Mouse (Mus musculus) heart, embryonic 11.5 days (tissue): ENCODE results near the gene Asprv1. TPM values are rescaled to one million over a fixed set of nuclear protein-coding genes. Genes with fewer than 3 reads are reported as not detected.
A peak's percentile ranks its signal among the peaks of the same experiment; 100 is the strongest.

Source experiments
- ATAC-seq: fragments of 200-750 bp; cut with Nextera tagmentation; replicated peaks from 2 replicates; pipeline ENCODE4 v1.8.0; 2017; ENCODE audit warnings: moderate library complexity; ENCODE audit not compliant: insufficient number of reproducible peaks, low FRiP score, low TSS enrichment
- H3K27ac ChIP-seq: fragments of 300-500 bp; sonication (generic); 2 replicates; pipeline ENCODE4 v1.5.1; 2014; ENCODE audit warnings: mild to moderate bottlenecking, low read depth, low read length
- H3K27me3 ChIP-seq: fragments of 300-500 bp; sonication (generic); 2 replicates; pipeline ENCODE4 v1.6.1; 2014; ENCODE audit warnings: mild to moderate bottlenecking, low read length, mixed read lengths; ENCODE audit not compliant: control insufficient read depth, insufficient read depth
- H3K36me3 ChIP-seq: fragments of 300-500 bp; sonication (generic); 2 replicates; pipeline ENCODE4 v1.6.1; 2014; ENCODE audit warnings: mild to moderate bottlenecking, low read length, moderate library complexity, mixed read lengths; ENCODE audit not compliant: control insufficient read depth, insufficient read depth
- H3K4me1 ChIP-seq: fragments of 300-500 bp; sonication (generic); 2 replicates; pipeline ENCODE4 v1.6.1; 2014; ENCODE audit warnings: low read length; ENCODE audit not compliant: control insufficient read depth, insufficient read depth
- H3K4me2 ChIP-seq: fragments of 300-500 bp; sonication (generic); 2 replicates; pipeline ENCODE4 v1.6.1; 2014; ENCODE audit warnings: mild to moderate bottlenecking, moderate library complexity
- H3K4me3 ChIP-seq: fragments of 300-500 bp; sonication (generic); 2 replicates; pipeline ENCODE4 v1.5.1; 2014; ENCODE audit warnings: low read depth, low read length
- H3K9ac ChIP-seq: fragments of 300-500 bp; sonication (generic); 2 replicates; pipeline ENCODE4 v1.6.1; 2014; ENCODE audit warnings: mild to moderate bottlenecking, low read depth, low read length, moderate library complexity
- H3K9me3 ChIP-seq: fragments of 300-500 bp; sonication (generic); replicated peaks from 2 replicates; pipeline ENCODE4 v1.6.1; 2016; ENCODE audit warnings: low read length; ENCODE audit not compliant: control insufficient read depth
- WGBS: fragments of 180-500 bp; shearing (Covaris S2); extraction: QIAGEN DNeasy Blood & Tissue Kit; methylation state at CpG from one replicate; pipeline ENCODE4 v1.1.7; 2014; ENCODE audit not compliant: insufficient replicate concordance; 5-methylcytosine and 5-hydroxymethylcytosine counted together
- polyA plus RNA-seq: library from polyadenylated mRNA; unstranded; fragments of >200 nt; fragmentation: Nextera tagmentation; extraction: Ambion mirVana; gene quantifications from 2 replicates; pipeline ENCODE4 v1.2.1, GENCODE M21; 2014

Gene Asprv1
- polyA plus RNA-seq, 1 experiment from 2014 or later = not detected

DNA sequence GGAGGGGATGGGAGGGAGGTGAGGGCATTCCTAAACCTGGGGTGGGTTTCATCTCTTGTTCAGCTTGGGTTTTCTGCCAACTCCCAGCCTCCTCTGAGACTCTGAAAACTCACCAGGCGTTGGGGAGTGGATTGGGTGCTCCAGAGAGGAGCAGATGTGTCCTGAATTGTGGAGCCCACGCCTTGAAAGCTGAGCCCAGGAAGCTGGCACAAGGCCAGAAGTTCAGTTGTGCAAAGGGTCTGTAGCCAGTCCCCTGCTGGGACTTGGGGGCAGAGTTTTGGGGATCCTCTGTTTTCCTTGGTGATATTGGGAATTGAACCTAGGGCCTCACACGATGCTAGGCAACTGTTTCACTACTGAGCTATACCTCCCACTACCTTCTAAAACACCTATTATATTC is 2.2 kb downstream of the Asprv1 start:
- no peaks in the 10 kb centered on the region for H3K9me3 ChIP-seq
- no peaks in the 10 kb centered on the region for H3K4me1 ChIP-seq
- no peaks in the 10 kb centered on the region for H3K27me3 ChIP-seq
- H3K36me3 ChIP-seq = no peaks in the 10 kb centered on the region
- 66% methylated on average over 3 of the region's 3 CpGs for WGBS
- H3K4me2 ChIP-seq = no peak overlapping the region
- ATAC-seq = no peak
- no peak overlapping the region for H3K27ac ChIP-seq
- H3K9ac ChIP-seq = no peak overlapping the region
- no peak overlapping the region for H3K4me3 ChIP-seq

DNA sequence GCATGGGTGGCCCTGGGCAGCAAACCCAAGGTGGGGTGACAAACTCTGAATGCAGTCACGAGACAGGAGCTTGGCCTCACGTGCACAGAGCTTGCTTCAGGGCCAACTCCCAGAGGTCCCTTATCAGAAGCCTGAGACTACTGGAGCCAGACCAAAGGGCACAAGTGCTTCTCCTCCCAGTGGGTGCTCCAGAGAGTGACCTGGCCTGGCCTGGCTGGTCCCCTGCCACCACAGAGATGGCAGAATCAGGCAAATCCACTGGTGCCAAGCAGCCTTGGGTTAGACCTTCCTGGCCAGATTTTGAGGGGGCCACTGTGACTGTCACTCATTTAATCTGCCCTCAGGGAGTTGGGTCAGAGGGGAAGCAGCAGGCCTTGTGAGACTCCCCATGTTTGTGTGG is 8.5 kb downstream of the Asprv1 start:
- no peak overlapping the region for H3K4me2 ChIP-seq

DNA sequence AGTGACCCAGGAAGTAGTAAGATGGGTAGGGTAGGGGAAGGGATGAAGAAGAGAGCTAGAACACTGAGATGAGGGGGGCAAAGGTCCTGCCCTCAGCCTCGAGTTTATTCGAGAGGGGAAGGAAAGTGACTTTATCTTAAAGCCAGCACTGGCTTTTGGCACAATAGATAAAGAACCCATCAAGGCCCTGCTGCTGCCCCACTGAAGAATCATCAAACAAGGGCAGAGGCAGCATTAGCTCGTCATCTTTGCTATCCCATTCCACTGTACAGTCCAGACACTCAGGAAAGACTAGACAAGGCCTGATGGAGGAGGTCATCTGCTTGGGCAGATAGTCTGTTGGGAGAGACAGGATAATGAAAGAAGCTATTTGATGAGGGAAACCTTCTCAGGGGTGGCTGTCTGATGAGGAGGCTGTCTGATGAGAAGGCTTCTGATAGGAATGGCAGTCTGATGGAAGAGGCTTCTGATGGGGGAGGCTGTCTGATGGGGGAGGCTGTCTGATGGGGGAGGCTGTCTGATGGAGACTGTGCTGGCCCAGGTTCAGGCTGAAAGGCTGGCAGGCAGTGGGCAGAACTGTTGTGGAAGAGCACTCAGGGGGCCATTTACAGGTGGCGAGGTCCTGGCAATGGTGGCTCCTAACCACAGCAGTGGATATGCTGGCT is 9.3 kb downstream of the Asprv1 start:
- Histone ChIP-seq H3K9ac (no peak overlapping the region), H3K9me3 (no peaks in the 10 kb centered on the region), H3K4me2 (no peak overlapping the region), H3K36me3 (no peaks in the 10 kb centered on the region), H3K27ac (peak overlapping the region; percentile 15; the same call in 1 of the 2 replicates), H3K4me1 (no peaks in the 10 kb centered on the region), H3K27me3 (no peaks in the 10 kb centered on the region), H3K4me3 (no peak overlapping the region)
- WGBS = 43% methylated on average over 4 of the region's 4 CpGs
- ATAC-seq = no peak; the same call in 1 of the 2 replicates

More for the DNA sequence above, 8.5 kb downstream of the Asprv1 start:
- WGBS = 35% methylated on average over 2 of the region's 2 CpGs
- Histone ChIP-seq H3K36me3 (no peaks in the 10 kb centered on the region), H3K27ac (0 out of 2 replicates have a peak overlapping the region, but pooled peaks have one; percentile 29), H3K9ac (no peak overlapping the region; the same call in 1 of the 2 replicates), H3K27me3 (no peaks in the 10 kb centered on the region), H3K9me3 (no peaks in the 10 kb centered on the region), H3K4me3 (no peak overlapping the region), H3K4me1 (no peaks in the 10 kb centered on the region)
- peak; percentile 70 for ATAC-seq

DNA sequence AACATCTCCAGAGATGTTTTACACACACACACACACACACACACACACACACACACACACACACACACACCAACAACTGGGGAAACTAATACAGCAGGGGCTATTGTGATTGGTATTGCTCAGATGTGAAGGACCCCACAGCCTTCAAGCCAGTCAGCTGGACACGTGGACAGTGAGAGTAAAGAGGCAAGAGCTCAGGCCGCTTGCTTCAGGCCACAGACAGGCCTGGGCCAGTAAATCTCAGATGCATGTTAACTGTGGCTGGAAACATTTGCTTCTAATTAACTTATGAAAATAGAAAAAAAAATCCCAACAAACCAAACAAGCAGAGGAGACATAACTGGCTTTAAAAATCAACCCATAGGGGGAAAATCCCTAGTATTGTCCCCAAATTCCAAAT is 9.9 kb downstream of the Asprv1 start:
- no peaks in the 10 kb centered on the region for H3K36me3 ChIP-seq
- no peaks in the 10 kb centered on the region for H3K4me1 ChIP-seq
- no peaks in the 10 kb centered on the region for H3K9me3 ChIP-seq
- 84% methylated on average over 2 of the region's 2 CpGs for WGBS
- H3K4me3 ChIP-seq = no peak overlapping the region
- H3K9ac ChIP-seq = no peak overlapping the region
- no peak overlapping the region; the same call in 1 of the 2 replicates for H3K27ac ChIP-seq
- ATAC-seq = no peak
- H3K4me2 ChIP-seq = no peak overlapping the region
- H3K27me3 ChIP-seq = no peaks in the 10 kb centered on the region

DNA sequence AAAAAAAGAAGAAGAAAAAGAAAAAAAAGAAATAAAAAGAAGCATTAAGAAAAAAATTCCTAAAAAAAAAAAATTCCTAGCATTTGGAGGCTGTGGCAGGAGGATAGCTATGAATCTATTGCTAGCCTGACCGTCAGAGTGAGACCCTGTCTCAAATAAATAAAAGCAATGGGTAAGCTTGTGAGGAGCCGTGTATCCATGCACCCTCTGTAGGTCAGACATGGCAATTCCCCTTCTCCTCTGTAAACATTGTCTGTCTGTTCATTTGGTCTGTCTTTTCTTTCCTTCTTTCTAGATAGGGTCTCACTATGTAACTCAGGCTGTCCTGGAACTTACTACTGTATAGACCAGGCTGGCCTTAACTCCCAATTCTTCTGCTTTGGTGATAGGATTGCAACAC is 10.5 kb downstream of the Asprv1 start:
- Histone ChIP-seq H3K9ac (no peak overlapping the region), H3K4me2 (no peak overlapping the region), H3K4me1 (no peaks in the 10 kb centered on the region), H3K27ac (no peak overlapping the region), H3K36me3 (no peaks in the 10 kb centered on the region), H3K4me3 (no peak overlapping the region), H3K27me3 (no peaks in the 10 kb centered on the region), H3K9me3 (no peaks in the 10 kb centered on the region)
- no peak for ATAC-seq
- 26% methylated on average over 2 of the region's 2 CpGs for WGBS

DNA sequence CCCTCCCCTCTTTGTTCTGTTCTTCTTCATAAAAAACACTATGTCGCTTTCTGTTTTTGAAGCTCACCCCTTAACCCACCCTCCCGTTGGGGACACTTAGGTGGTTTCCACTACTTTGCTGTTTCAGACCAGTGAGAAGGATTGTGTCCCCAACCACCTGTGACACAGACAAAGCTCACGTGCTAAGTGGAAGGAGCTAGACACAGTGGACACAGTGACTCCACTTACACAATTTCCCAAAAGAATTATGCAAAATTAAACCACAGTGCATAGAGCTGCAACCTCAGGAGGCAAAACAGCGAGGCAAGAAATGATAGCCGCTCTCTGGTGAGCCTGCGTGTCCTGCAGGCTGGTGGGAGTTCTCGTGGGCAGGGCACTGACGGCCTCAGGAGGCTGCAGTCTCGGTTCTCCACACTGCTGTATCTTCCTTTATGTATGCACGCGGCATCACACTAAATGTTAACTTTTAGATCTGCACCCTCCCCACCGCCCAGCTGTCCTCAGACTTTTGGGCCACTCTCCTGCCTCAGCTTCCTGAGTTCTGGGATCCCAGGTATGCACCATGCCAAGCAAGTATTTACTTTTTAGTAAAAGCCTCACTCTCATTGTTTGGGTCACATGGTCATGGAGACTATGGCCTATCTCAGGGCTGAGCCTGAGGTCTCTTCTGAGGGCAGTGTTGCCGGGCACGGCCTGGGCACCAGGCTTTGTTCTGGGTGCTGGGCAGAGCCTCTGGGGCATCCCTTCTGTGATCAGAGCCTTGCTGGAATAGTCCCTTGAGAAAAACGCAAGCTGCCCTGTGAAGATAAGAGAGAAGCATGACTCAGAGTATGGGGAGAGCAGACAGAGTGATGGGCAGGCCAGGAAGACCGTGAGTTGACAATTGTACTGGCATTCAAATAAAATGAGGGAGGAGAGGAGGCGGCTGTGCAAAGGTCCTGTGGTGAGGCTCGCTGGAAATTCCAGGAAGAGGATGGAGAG is 11.5 kb downstream of the Asprv1 start:
- Histone ChIP-seq H3K9ac (no peak overlapping the region), H3K4me3 (no peak overlapping the region), H3K4me2 (no peak overlapping the region), H3K4me1 (peaks cover under 1% of the 10 kb centered on the region; the same call in 1 of the 2 replicates), H3K36me3 (no peaks in the 10 kb centered on the region), H3K9me3 (no peaks in the 10 kb centered on the region), H3K27ac (peak overlapping the region; percentile 51), H3K27me3 (no peaks in the 10 kb centered on the region)
- peak; percentile 76; the same call in 1 of the 2 replicates for ATAC-seq
- WGBS = 72% methylated on average over 18 of the region's 18 CpGs

DNA sequence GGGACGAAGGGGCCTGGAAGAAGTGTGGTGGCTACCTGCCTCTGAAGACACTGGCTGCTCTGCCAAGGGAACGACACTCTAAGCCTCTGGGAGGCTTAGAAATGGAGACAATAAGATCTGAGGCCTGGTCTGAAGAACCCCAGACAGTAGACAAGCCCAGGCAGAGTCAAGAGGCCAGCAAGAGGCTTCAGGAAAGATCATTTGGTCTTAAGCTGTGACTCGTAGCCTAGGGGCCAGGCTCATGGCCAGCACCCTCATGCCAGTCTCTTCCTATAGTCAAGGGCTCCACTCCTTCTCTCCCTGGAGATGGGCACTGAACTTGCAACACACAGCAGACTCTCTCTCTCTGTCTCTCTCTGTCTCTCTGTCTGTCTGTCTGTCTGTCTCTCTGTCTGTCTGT is 12.2 kb downstream of the Asprv1 start:
- H3K9me3 ChIP-seq = no peaks in the 10 kb centered on the region
- H3K36me3 ChIP-seq = no peaks in the 10 kb centered on the region
- no peak for ATAC-seq
- H3K4me1 ChIP-seq = peaks cover 3% of the 10 kb centered on the region; the same call in 1 of the 2 replicates
- no peaks in the 10 kb centered on the region for H3K27me3 ChIP-seq
- H3K27ac ChIP-seq = peak overlapping the region; percentile 22; the same call in 1 of the 2 replicates
- H3K9ac ChIP-seq = no peak overlapping the region
- no peak overlapping the region for H3K4me3 ChIP-seq
- no peak overlapping the region for H3K4me2 ChIP-seq
- 74% methylated on average over 3 of the region's 3 CpGs for WGBS

DNA sequence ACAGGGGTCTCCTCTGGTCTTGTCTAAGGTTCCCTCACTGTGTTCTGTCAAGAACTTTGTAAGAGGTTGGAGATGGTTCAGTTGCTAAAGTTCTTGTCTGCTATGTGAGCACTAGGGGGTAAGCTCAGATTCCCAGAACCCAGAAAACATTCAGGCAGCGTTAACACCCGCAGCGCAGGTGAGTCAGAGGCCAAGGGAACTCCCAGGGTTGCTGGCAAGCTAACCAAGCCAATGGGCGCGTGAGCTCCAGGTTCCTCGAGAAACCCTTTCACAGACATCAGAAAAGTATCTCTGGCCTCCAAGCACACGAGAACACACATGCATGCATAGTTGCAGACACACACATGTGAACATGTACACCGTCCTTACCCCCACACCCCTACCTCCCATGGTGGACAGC is 12.8 kb downstream of the Asprv1 start:
- Histone ChIP-seq H3K4me3 (no peak overlapping the region), H3K4me2 (no peak overlapping the region), H3K9ac (no peak overlapping the region), H3K9me3 (no peaks in the 10 kb centered on the region), H3K4me1 (peaks cover 3% of the 10 kb centered on the region; the same call in 1 of the 2 replicates), H3K36me3 (no peaks in the 10 kb centered on the region), H3K27me3 (no peaks in the 10 kb centered on the region), H3K27ac (no peak overlapping the region)
- WGBS = 88% methylated on average over 8 of the region's 8 CpGs
- no peak for ATAC-seq
